Mouse (Mus musculus): ENCODE measurements around the gene Slc9a5.

DNA sequence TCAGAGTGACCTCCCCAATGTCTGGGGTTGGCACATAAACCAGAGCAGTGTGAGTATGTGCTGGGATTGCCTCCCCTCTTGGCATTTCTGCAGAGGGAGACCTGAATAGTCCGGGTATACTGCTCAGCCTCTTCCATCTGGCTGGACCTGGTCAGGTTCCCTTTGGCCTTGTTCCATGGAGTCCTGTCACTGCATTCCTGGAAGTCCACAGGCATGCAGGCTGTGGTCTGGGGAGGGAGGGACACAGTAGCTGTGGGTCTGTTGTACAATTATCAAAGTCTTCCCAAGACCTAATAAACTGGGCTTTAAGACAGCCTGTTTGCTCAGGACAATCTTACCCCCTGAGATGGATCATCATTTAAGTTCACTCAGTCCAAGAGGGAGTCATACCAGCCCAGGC is 38.5 kb downstream of the Slc9a5 start:
- TF ChIP-seq CTCF (IDR thresholded peaks at IDR 0.05; ENCODE audit: low read depth, low read length) (no peak), POLR2A (IDR thresholded peaks at IDR 0.05; ENCODE audit: borderline replicate concordance, low read depth, low read length) (no peak)
